Mouse (Mus musculus): ENCODE results near the gene Trmt5. TPM values are rescaled to one million over a fixed set of nuclear protein-coding genes. Genes with fewer than 3 reads are reported as not detected.

The Trmt5 gene
- total and polyA plus RNA-seq, 3 experiments = 2.1 to 74.6 (median 70.6) TPM

DNA sequence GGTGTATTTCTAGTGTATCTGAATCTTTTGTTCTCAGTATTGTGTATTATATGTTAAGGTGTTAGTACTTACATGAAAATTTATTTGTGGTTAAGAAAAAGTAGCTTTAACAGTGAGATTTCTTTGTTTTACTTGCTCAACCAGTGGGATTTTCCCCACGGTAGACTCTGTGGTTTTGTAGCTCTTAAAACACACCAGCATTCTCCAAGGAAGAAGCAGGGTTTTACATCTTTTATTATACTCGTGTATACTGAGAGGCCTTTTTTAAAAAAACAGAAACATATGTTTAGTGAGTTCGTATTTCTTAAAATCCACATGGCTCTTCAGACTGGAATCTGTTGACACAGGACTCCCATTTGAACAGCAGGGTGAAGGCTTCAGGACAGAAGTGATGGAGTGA lies 40.9 kb upstream of the Trmt5 start:
- TF ChIP-seq TAL1 (conservative IDR thresholded peaks at IDR 0.05; ENCODE audit: low read depth, low read length) = no peak
- Histone ChIP-seq H3K4me1 (ENCODE audit: insufficient read depth, low read depth, low read length) (no peaks in the 10 kb centered on the region), H3K4me3 (ENCODE audit: low read depth, low read length) (no peak overlapping the region), H3K27me3 (ENCODE audit: insufficient read depth, low read length) (no peaks in the 10 kb centered on the region), H3K36me3 (replicated peaks) (peaks cover 29% of the 10 kb centered on the region), H3K9me3 (replicated peaks) (no peaks in the 10 kb centered on the region)
- ATAC-seq (ENCODE audit: extremely low read depth, insufficient number of reproducible peaks, low FRiP score, poor library complexity, severe bottlenecking) (no peak), DNase-seq (ENCODE audit: low spot score) (no peak)

GRCm38 (mm10) chr12:73325617-73326016 lies 39.1 kb upstream of the Trmt5 start:
- DNase-seq (ENCODE audit: low spot score) = no peak
- peaks cover 32% of the 10 kb centered on the region for H3K36me3 ChIP-seq (replicated peaks)
- H3K4me3 ChIP-seq (ENCODE audit: low read depth, low read length) = no peak overlapping the region
- H3K27me3 ChIP-seq (ENCODE audit: insufficient read depth, low read length) = no peaks in the 10 kb centered on the region
- no peaks in the 10 kb centered on the region for H3K4me1 ChIP-seq (ENCODE audit: insufficient read depth, low read depth, low read length)
- TF ChIP-seq TAL1 (conservative IDR thresholded peaks at IDR 0.05; ENCODE audit: low read depth, low read length) = no peak
- TF ChIP-seq GATA1 (IDR thresholded peaks at IDR 0.05; ENCODE audit: borderline replicate concordance, low read length) = no peak
- TF ChIP-seq GATA2 (IDR thresholded peaks at IDR 0.05; ENCODE audit: borderline replicate concordance, low read depth, low read length) = no peak
- TF ChIP-seq CTCF (IDR thresholded peaks at IDR 0.05; ENCODE audit: low read depth, low read length) = no peak
- TF ChIP-seq POLR2AphosphoS5 (IDR thresholded peaks at IDR 0.05; ENCODE audit: insufficient replicate concordance, low read depth, low read length) = no peak
- no peaks in the 10 kb centered on the region for H3K9me3 ChIP-seq (replicated peaks)
- ATAC-seq (ENCODE audit: extremely low read depth, insufficient number of reproducible peaks, low FRiP score, poor library complexity, severe bottlenecking) = no peak

DNA sequence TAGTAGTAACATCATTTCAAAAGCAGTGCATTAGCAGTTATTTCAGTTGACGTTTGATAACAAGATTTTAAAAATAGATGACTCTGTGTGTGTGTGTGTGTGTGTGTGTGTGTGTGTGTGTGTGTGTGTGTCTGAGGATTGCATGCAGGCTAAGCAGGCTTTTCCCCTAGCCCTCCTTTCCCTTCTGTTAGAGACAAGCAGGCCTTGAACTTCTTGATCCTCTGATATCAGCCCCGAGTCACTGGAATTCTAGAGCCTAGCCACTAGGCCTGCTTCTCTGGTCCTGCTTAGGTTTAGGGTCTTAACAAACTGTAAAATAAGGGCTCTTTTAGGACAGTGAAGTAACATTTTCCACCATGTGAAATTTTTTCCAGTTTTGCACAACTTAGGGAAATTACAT lies 38.7 kb upstream of the Trmt5 start:
- no peak for TF ChIP-seq GATA2 (IDR thresholded peaks at IDR 0.05; ENCODE audit: borderline replicate concordance, low read depth, low read length)
- TF ChIP-seq GATA1 (IDR thresholded peaks at IDR 0.05; ENCODE audit: borderline replicate concordance, low read length) = no peak
- TF ChIP-seq TAL1 (conservative IDR thresholded peaks at IDR 0.05; ENCODE audit: low read depth, low read length) = no peak
- TF ChIP-seq POLR2AphosphoS5 (IDR thresholded peaks at IDR 0.05; ENCODE audit: insufficient replicate concordance, low read depth, low read length) = no peak
- no peak for TF ChIP-seq CTCF (IDR thresholded peaks at IDR 0.05; ENCODE audit: low read depth, low read length)
- no peak for DNase-seq (ENCODE audit: low spot score)
- ATAC-seq (ENCODE audit: extremely low read depth, insufficient number of reproducible peaks, low FRiP score, poor library complexity, severe bottlenecking) = no peak
- Histone ChIP-seq H3K36me3 (replicated peaks) (peaks cover 33% of the 10 kb centered on the region), H3K9me3 (replicated peaks) (no peaks in the 10 kb centered on the region), H3K27me3 (ENCODE audit: insufficient read depth, low read length) (no peaks in the 10 kb centered on the region), H3K4me3 (ENCODE audit: low read depth, low read length) (no peak overlapping the region), H3K4me1 (ENCODE audit: insufficient read depth, low read depth, low read length) (no peaks in the 10 kb centered on the region)

DNA sequence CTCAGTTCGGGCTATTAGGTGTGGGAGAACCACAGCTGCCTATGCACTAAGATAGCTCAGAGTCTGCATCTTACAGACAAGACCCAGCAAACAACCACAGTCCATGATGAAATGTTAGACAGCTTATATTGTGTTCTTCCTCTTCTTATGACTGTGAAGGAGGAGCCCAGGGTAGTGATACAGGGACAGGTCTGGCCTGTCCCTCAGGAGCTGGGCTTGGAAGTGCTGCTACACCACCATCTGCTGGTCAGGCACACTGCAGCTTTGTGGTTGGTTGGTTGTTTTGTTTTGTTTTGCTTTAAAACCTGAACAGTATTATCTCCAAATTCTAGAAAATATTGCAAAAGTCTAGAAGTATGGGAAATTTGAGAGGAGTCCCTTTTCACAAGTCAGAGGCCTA lies 38.2 kb upstream of the Trmt5 start:
- Histone ChIP-seq H3K36me3 (replicated peaks) (peaks cover 30% of the 10 kb centered on the region), H3K4me1 (ENCODE audit: insufficient read depth, low read depth, low read length) (no peaks in the 10 kb centered on the region), H3K4me3 (ENCODE audit: low read depth, low read length) (no peak overlapping the region), H3K9me3 (replicated peaks) (no peaks in the 10 kb centered on the region), H3K27me3 (ENCODE audit: insufficient read depth, low read length) (no peaks in the 10 kb centered on the region)
- DNase-seq (ENCODE audit: low spot score) (no peak), ATAC-seq (ENCODE audit: extremely low read depth, insufficient number of reproducible peaks, low FRiP score, poor library complexity, severe bottlenecking) (no peak)
- TF ChIP-seq GATA1 (IDR thresholded peaks at IDR 0.05; ENCODE audit: borderline replicate concordance, low read length) (no peak), POLR2AphosphoS5 (IDR thresholded peaks at IDR 0.05; ENCODE audit: insufficient replicate concordance, low read depth, low read length) (no peak), TAL1 (conservative IDR thresholded peaks at IDR 0.05; ENCODE audit: low read depth, low read length) (no peak)

DNA sequence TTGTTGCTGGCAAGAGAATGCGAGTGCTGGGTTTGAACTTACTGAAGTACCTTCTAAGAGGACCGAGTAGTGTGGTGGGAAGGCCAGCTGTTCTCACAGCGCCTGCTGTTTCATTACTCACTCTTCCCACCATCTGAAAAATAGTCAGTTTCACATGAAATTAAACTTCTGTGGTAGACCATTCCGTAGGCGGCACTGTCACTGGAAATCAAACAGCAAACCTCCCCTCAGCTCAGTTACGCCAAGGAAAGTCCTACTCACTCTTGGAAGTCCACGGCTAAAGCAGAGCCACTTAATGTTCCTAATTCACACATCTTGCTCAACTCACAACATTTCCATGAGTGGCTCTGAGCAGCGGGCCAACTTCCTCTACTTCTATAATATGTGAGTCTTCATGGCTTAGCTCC lies 37.7 kb upstream of the Trmt5 start:
- Histone ChIP-seq H3K27me3 (ENCODE audit: insufficient read depth, low read length) (no peaks in the 10 kb centered on the region), H3K9me3 (replicated peaks) (no peaks in the 10 kb centered on the region), H3K4me1 (ENCODE audit: insufficient read depth, low read depth, low read length) (no peaks in the 10 kb centered on the region), H3K36me3 (replicated peaks) (peaks cover 31% of the 10 kb centered on the region), H3K4me3 (ENCODE audit: low read depth, low read length) (no peak overlapping the region)
- DNase-seq (ENCODE audit: low spot score) (no peak), ATAC-seq (ENCODE audit: extremely low read depth, insufficient number of reproducible peaks, low FRiP score, poor library complexity, severe bottlenecking) (no peak)
- TF ChIP-seq CTCF (IDR thresholded peaks at IDR 0.05; ENCODE audit: low read depth, low read length) (no peak), GATA1 (IDR thresholded peaks at IDR 0.05; ENCODE audit: borderline replicate concordance, low read length) (no peak), TAL1 (conservative IDR thresholded peaks at IDR 0.05; ENCODE audit: low read depth, low read length) (no peak), GATA2 (IDR thresholded peaks at IDR 0.05; ENCODE audit: borderline replicate concordance, low read depth, low read length) (no peak), POLR2AphosphoS5 (IDR thresholded peaks at IDR 0.05; ENCODE audit: insufficient replicate concordance, low read depth, low read length) (no peak)

DNA sequence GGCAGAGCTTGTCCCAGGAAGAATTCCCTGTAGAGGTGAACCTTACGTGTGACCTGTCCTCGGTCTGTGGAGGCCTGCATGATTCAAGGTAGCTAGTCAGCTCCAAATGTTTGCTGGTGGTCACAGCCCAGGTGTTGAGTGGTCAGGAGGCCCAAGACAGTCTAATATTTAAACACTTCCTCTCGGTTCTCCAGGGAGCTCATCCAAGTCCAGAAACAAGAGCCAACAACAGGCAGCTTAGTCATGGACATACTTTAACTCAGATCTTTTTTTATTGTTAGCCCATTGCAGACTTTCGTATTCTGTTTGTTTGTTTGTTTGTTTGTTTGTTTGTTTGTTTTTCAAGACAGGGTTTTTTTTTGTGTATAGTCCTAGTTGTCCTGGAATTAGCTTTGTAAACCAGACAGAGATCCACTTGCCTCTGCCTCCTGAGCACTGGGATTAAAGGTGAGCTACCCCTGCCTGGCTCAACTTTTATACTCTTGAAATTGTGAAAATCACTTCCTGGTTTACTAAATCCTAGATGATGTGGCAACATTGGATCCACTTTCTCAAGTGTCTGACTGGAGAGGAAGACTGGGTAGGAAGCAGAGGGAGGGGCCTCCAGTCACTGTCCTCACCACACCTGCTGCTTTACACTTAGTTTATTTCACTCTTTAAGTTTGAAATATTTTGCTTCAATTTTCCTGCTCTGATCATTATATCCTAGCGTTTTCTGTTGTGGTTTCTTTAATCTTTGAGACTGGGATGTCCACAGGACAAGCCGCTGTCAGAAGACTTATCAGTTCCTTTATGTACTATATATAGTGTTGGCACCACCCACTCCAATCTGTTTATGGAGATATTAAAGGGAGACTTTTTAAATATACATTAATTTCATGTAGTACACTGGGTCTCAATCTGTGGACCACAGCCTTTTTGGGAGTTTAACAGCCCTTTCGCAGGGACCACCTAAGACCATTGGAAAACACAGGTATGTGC lies 31.5 kb upstream of the Trmt5 start:
- no peak for ATAC-seq (ENCODE audit: extremely low read depth, insufficient number of reproducible peaks, low FRiP score, poor library complexity, severe bottlenecking)
- TF ChIP-seq GATA1 (IDR thresholded peaks at IDR 0.05; ENCODE audit: borderline replicate concordance, low read length) (no peak), TAL1 (conservative IDR thresholded peaks at IDR 0.05; ENCODE audit: low read depth, low read length) (no peak), POLR2AphosphoS5 (IDR thresholded peaks at IDR 0.05; ENCODE audit: insufficient replicate concordance, low read depth, low read length) (no peak), CTCF (IDR thresholded peaks at IDR 0.05; ENCODE audit: low read depth, low read length) (no peak)
- H3K4me1 ChIP-seq (ENCODE audit: insufficient read depth, low read depth, low read length) = no peaks in the 10 kb centered on the region

More for the DNA sequence above, 31.5 kb upstream of the Trmt5 start:
- Histone ChIP-seq H3K4me3 (ENCODE audit: low read depth, low read length) (no peak overlapping the region), H3K9me3 (replicated peaks) (no peaks in the 10 kb centered on the region), H3K36me3 (replicated peaks) (peaks cover 32% of the 10 kb centered on the region), H3K27me3 (ENCODE audit: insufficient read depth, low read length) (no peaks in the 10 kb centered on the region)
- DNase-seq (ENCODE audit: low spot score) = no peak

All from G1E (cell line).